Mouse (Mus musculus) hindbrain, embryonic 10.5 days (tissue): ENCODE measurements around the gene Ugt1a8. TPM values are rescaled to one million over a fixed set of nuclear protein-coding genes. Genes with fewer than 3 reads are reported as not detected.

Experiments
- DNase-seq: peaks from one replicate; pipeline ENCODE4 v3.0.0-alpha.2; 2017; ENCODE audit warnings: low spot score
- H3K27ac ChIP-seq: fragments of 300-500 bp; sonication (generic); 2 replicates; pipeline ENCODE4 v1.5.1; 2016; ENCODE audit warnings: mild to moderate bottlenecking, moderate library complexity
- H3K27me3 ChIP-seq: fragments of 300-500 bp; sonication (generic); 2 replicates; pipeline ENCODE4 v1.6.1; 2016; ENCODE audit warnings: mild to moderate bottlenecking; ENCODE audit not compliant: poor library complexity, insufficient read depth, severe bottlenecking
- H3K36me3 ChIP-seq: fragments of 300-500 bp; sonication (generic); 2 replicates; pipeline ENCODE4 v1.6.1; 2016; ENCODE audit warnings: mild to moderate bottlenecking, moderate library complexity
- H3K4me1 ChIP-seq: fragments of 300-500 bp; sonication (generic); replicated peaks from 2 replicates; pipeline ENCODE4 v1.6.1; 2016; ENCODE audit warnings: mild to moderate bottlenecking
- H3K4me3 ChIP-seq: fragments of 300-500 bp; sonication (generic); 2 replicates; pipeline ENCODE4 v1.5.1; 2016; ENCODE audit warnings: mild to moderate bottlenecking, moderate library complexity
- H3K9me3 ChIP-seq: fragments of 300-500 bp; sonication (generic); 2 replicates; pipeline ENCODE4 v1.6.1; 2016; ENCODE audit warnings: mild to moderate bottlenecking, moderate library complexity
- WGBS: fragments of 180-500 bp; shearing (Covaris S2); methylation state at CpG from one replicate; pipeline ENCODE4 v1.1.7; 2016; 5-methylcytosine and 5-hydroxymethylcytosine counted together
- polyA plus RNA-seq: library from polyadenylated mRNA; unstranded; fragments of >200 nt; fragmentation: Nextera tagmentation; extraction: Ambion mirVana; gene quantifications from 2 replicates; pipeline ENCODE4 v1.2.1, GENCODE M21; 2016

Ugt1a8 gene
- polyA plus RNA-seq, 1 experiment from 2014 or later = not detected

- 68% methylated on average over 7 of the region's 7 CpGs for WGBS
- DNase-seq = no peak
- H3K9me3 ChIP-seq = peaks cover 98% of the 10 kb centered on the region
Observed at GRCm38 (mm10) chr1:88231803-88232499, 144.3 kb downstream of the Ugt1a8 start.

DNA sequence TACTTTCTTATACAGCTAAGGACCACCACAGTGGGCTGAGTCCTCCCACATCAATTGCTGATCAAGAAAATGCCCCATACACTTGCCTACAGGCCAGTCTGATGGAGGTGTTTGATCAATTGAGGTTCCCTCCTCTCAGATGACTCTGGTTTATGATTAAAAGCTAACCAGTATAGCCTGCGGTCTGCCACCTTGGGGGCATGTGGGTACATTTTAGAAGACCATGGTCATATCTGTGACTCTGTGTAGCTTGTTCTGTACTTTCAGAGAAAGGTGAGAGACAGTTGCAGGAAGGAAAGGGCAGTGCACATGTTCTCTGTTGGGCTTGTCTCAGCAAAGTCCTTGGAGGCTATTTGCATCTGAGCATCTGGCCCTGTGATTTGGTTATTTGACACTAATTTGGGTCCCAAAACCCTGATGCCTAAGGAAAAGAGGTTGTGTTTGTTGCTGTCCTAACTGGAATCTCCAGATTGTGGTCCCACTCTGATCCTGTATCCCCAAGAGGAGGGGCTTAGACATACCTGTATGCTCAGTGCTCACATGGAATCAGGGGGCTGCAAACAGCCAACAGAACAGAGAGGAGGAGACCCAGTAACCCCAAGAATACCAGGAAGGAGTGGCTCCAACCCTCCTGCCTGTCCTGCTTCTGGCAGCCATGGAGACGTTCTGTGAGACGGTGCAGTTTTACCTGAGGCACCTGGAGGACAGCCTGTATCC is 145.2 kb downstream of the Ugt1a8 start:
- Histone ChIP-seq H3K4me1 (no peaks in the 10 kb centered on the region), H3K9me3 (peaks cover 98% of the 10 kb centered on the region), H3K36me3 (no peaks in the 10 kb centered on the region), H3K4me3 (no peak overlapping the region), H3K27me3 (no peaks in the 10 kb centered on the region), H3K27ac (no peak overlapping the region)
- no peak for DNase-seq
- WGBS = 60% methylated on average over 3 of the region's 3 CpGs

More at GRCm38 (mm10) chr1:88231803-88232499, 144.3 kb downstream of the Ugt1a8 start:
- H3K4me3 ChIP-seq = no peak overlapping the region
- no peaks in the 10 kb centered on the region for H3K36me3 ChIP-seq
- no peaks in the 10 kb centered on the region for H3K27me3 ChIP-seq
- no peak overlapping the region for H3K27ac ChIP-seq
- no peaks in the 10 kb centered on the region for H3K4me1 ChIP-seq

GRCm38 (mm10) chr1:88233421-88234247 is 146.0 kb downstream of the Ugt1a8 start:
- peaks cover 98% of the 10 kb centered on the region for H3K9me3 ChIP-seq
- no peak for DNase-seq
- no peaks in the 10 kb centered on the region for H3K4me1 ChIP-seq
- no peak overlapping the region for H3K27ac ChIP-seq
- no peaks in the 10 kb centered on the region for H3K27me3 ChIP-seq
- no peaks in the 10 kb centered on the region for H3K36me3 ChIP-seq
- H3K4me3 ChIP-seq = no peak overlapping the region
- 70% methylated on average over 14 of the region's 14 CpGs for WGBS

GRCm38 (mm10) chr1:88234248-88234610 is 146.6 kb downstream of the Ugt1a8 start:
- no peaks in the 10 kb centered on the region for H3K27me3 ChIP-seq
- no peaks in the 10 kb centered on the region for H3K36me3 ChIP-seq
- no peak overlapping the region for H3K27ac ChIP-seq
- H3K4me1 ChIP-seq = no peaks in the 10 kb centered on the region
- DNase-seq = no peak
- peaks cover 98% of the 10 kb centered on the region for H3K9me3 ChIP-seq
- no peak overlapping the region for H3K4me3 ChIP-seq
- 68% methylated on average over 4 of the region's 4 CpGs for WGBS

DNA sequence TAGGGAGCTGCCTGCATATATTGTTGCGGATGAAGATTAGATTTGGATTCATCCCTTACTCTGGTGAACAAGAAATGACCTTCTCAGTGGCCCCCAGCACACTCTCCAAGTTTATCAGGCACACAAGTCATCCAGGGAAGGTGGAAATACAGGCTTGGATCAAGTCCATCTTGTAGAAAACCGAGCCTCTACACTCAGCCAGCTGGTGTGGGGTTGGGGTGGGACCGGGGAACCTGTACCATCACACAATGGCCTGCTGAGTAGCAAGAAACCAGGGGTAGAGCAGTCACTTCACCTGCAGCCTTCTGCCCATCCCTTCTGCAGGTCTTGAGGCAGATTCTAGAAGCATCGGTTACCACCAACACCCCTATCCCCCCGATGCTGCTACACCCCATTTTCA is 147.0 kb downstream of the Ugt1a8 start:
- Histone ChIP-seq H3K4me3 (no peak overlapping the region), H3K27me3 (no peaks in the 10 kb centered on the region), H3K27ac (no peak overlapping the region), H3K36me3 (no peaks in the 10 kb centered on the region), H3K4me1 (no peaks in the 10 kb centered on the region), H3K9me3 (peaks cover 98% of the 10 kb centered on the region)
- WGBS = 48% methylated on average over 5 of the region's 5 CpGs
- no peak for DNase-seq

GRCm38 (mm10) chr1:88235046-88235893 is 147.7 kb downstream of the Ugt1a8 start:
- no peaks in the 10 kb centered on the region for H3K4me1 ChIP-seq
- WGBS = 65% methylated on average over 11 of the region's 11 CpGs
- no peak overlapping the region for H3K27ac ChIP-seq
- DNase-seq = no peak
- no peaks in the 10 kb centered on the region for H3K27me3 ChIP-seq
- no peak overlapping the region for H3K4me3 ChIP-seq
- H3K36me3 ChIP-seq = no peaks in the 10 kb centered on the region
- H3K9me3 ChIP-seq = peaks cover 98% of the 10 kb centered on the region

DNA sequence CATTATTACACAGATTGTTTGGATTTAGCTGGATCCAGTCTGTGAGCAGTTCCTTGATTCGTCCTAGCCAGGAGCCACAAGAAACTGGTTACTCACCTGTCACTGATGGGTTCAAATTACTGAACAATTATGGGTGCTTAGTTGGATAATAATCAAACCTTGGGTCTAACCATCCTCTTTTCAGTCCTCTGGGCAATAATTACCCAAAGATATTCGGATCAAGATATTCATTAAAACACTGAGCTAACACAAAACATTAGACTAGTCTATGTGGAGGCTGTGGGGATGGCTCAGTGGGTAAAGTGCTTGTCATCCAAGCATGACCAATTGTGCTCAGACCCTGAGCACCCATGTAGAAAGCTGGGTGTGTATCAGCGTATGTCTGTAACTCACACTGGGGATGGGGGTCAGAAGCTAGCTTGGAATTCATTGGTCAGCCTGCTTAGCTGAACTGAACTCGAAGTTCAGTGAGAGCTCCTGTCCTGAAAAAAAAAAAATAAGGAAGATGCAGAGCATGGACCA is 148.3 kb downstream of the Ugt1a8 start:
- no peaks in the 10 kb centered on the region for H3K4me1 ChIP-seq
- no peaks in the 10 kb centered on the region for H3K36me3 ChIP-seq
- 67% methylated on average over 4 of the region's 4 CpGs for WGBS
- H3K9me3 ChIP-seq = peaks cover 98% of the 10 kb centered on the region
- H3K27ac ChIP-seq = no peak overlapping the region
- no peak overlapping the region for H3K4me3 ChIP-seq
- H3K27me3 ChIP-seq = no peaks in the 10 kb centered on the region
- no peak for DNase-seq

DNA sequence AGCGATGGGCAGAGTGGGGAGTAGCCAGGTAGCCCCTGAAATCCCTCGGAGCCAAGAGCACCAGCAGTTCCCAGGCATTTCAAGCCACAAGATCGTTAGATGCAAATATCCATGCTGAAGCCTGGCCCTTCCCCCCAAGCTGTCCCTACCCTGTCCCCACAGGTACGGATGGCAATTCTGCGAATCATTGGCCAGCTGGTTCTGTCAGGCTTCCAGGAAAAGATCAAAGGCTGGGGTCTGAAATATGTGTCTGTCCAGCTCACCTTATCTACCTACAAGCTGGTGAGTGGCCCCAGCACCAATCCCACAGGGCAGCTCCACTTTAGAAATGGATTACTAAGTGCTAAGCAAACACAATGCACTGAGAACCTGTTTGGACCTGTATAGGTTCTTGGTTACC is 149.7 kb downstream of the Ugt1a8 start:
- 79% methylated on average over 5 of the region's 5 CpGs for WGBS
- H3K36me3 ChIP-seq = no peaks in the 10 kb centered on the region
- H3K27me3 ChIP-seq = no peaks in the 10 kb centered on the region
- no peak overlapping the region for H3K27ac ChIP-seq
- no peak overlapping the region for H3K4me3 ChIP-seq
- no peak for DNase-seq
- H3K9me3 ChIP-seq = peaks cover 98% of the 10 kb centered on the region
- H3K4me1 ChIP-seq = no peaks in the 10 kb centered on the region

- 80% methylated on average over 6 of the region's 6 CpGs for WGBS
- Histone ChIP-seq H3K27me3 (no peaks in the 10 kb centered on the region), H3K27ac (no peak overlapping the region), H3K4me3 (no peak overlapping the region), H3K36me3 (no peaks in the 10 kb centered on the region), H3K4me1 (no peaks in the 10 kb centered on the region), H3K9me3 (peaks cover 97% of the 10 kb centered on the region)
- DNase-seq = no peak
Observed at GRCm38 (mm10) chr1:88238771-88239170, 151.2 kb downstream of the Ugt1a8 start.

GRCm38 (mm10) chr1:88240072-88240471 is 152.5 kb downstream of the Ugt1a8 start:
- no peak for DNase-seq
- Histone ChIP-seq H3K36me3 (no peaks in the 10 kb centered on the region), H3K27ac (no peak overlapping the region), H3K4me1 (no peaks in the 10 kb centered on the region), H3K27me3 (no peaks in the 10 kb centered on the region), H3K4me3 (no peak overlapping the region), H3K9me3 (peaks cover 97% of the 10 kb centered on the region)
- WGBS = 75% methylated on average over 5 of the region's 5 CpGs

- WGBS = 77% methylated on average over 4 of the region's 4 CpGs
- H3K4me1 ChIP-seq = no peaks in the 10 kb centered on the region
- no peaks in the 10 kb centered on the region for H3K27me3 ChIP-seq
- peaks cover 97% of the 10 kb centered on the region for H3K9me3 ChIP-seq
- no peak for DNase-seq
- no peaks in the 10 kb centered on the region for H3K36me3 ChIP-seq
- no peak overlapping the region for H3K4me3 ChIP-seq
- H3K27ac ChIP-seq = no peak overlapping the region
Observed at GRCm38 (mm10) chr1:88240579-88240978, 153.0 kb downstream of the Ugt1a8 start.

- Histone ChIP-seq H3K9me3 (peaks cover 99% of the 10 kb centered on the region), H3K4me3 (no peak overlapping the region), H3K27ac (no peak overlapping the region), H3K4me1 (no peaks in the 10 kb centered on the region), H3K27me3 (no peaks in the 10 kb centered on the region), H3K36me3 (no peaks in the 10 kb centered on the region)
- DNase-seq = no peak
- WGBS = 64% methylated on average over 5 of the region's 5 CpGs
Observed at GRCm38 (mm10) chr1:88243861-88244260, 156.2 kb downstream of the Ugt1a8 start.
